Mouse (Mus musculus): ENCODE measurements around the gene Patl2. TPM values are rescaled to one million over a fixed set of nuclear protein-coding genes. Genes with fewer than 3 reads are reported as not detected.
"Not testable (repeated sequence)": the region's sequence is repeated elsewhere in the genome, so short reads cannot be mapped to it uniquely, and the experiment has no call there.

Patl2 gene
- total and polyA plus RNA-seq, 2 experiments from 2014 or later, result not detected

DNA sequence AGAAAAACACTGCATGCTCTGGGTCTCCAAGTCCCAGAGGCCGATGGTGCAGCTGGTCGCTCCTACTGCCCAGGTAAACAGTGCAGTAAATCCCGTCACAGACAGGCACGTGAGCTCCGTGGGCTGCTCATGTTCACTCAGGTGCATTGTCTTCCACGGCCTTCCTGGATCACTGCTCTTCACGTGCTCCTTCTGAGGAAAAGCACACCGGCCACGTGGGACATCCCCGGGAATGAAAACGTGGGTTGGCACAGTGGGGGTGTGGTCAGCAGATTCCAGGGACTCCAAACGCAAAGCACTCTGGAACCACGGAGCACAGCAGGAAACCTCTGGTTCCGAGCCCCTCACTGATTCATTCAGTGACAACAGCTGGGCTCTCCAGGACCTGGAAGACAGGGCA lies 77.9 kb downstream of the Patl2 start:
- no peak overlapping the region for H3K9ac ChIP-seq
- no peak overlapping the region for H3K4me2 ChIP-seq (ENCODE audit: low read depth)
- H3K27ac ChIP-seq (ENCODE audit: low read depth, low read length), result no peak overlapping the region
- H3K27me3 ChIP-seq (ENCODE audit: insufficient read depth, low read length), result no peaks in the 10 kb centered on the region
- DNase-seq (no peak), ATAC-seq (no peak)
- 84% methylated on average over 14 of the region's 14 CpGs for WGBS
- no peak overlapping the region for H3K4me3 ChIP-seq (ENCODE audit: low read depth, low read length)
- no peaks in the 10 kb centered on the region for H3K9me3 ChIP-seq (ENCODE audit: low read length)
- H3K4me1 ChIP-seq (ENCODE audit: insufficient read depth), result no peaks in the 10 kb centered on the region
- no peak for TF ChIP-seq CTCF (IDR thresholded peaks at IDR 0.05; ENCODE audit: low read depth)
- H3K36me3 ChIP-seq (ENCODE audit: insufficient read depth), result peaks cover 46% of the 10 kb centered on the region

DNA sequence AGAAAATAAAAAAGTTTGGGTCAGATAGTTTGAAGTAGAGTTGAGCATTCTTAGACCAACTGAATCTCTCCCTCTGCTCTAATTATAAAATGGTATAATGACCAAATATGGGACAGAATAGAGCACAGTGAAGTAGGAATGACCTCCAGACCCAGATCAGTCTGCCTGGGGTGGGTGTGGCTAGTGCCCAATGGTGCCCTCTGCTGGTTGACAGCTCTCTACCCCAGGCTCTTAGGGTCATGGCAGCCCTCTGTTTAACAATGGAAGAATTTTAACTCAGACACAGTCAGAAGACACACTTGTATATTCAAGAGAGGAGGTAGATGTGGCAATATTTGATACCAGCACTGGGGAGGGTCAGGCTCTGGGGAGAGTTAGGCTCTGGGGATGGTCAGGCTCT lies 83.9 kb downstream of the Patl2 start:
- TF ChIP-seq CTCF (IDR thresholded peaks at IDR 0.05; ENCODE audit: low read depth), result no peak
- H3K9ac ChIP-seq, result no peak overlapping the region
- H3K4me1 ChIP-seq (ENCODE audit: insufficient read depth), result no peaks in the 10 kb centered on the region
- ATAC-seq (no peak), DNase-seq (no peak)
- no peaks in the 10 kb centered on the region for H3K27me3 ChIP-seq (ENCODE audit: insufficient read depth, low read length)
- H3K4me2 ChIP-seq (ENCODE audit: low read depth), result no peak overlapping the region
- H3K9me3 ChIP-seq (ENCODE audit: low read length), result no peaks in the 10 kb centered on the region
- H3K4me3 ChIP-seq (ENCODE audit: low read depth, low read length), result no peak overlapping the region
- H3K36me3 ChIP-seq (ENCODE audit: insufficient read depth), result peaks cover 31% of the 10 kb centered on the region
- H3K27ac ChIP-seq (ENCODE audit: low read depth, low read length), result no peak overlapping the region

DNA sequence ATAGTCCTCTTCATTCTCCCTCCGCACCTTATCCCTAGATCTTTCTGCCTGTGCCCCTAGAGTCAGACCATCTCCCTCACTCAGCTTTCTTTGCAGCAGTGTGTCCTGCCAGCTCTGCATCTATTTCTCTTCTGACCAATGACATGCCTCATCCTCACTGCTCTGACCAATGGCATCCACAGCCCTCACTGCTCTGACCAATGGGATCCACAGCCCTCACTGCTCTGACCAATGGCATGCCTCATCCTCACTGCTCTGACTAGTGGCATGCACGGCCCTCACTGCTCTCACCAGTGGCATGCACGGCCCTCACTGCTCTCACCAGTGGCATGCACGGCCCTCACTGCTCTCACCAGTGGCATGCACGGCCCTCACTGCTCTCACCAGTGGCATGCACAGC lies 88.3 kb downstream of the Patl2 start:
- 85% methylated on average over 5 of the region's 5 CpGs for WGBS
- H3K36me3 ChIP-seq (ENCODE audit: insufficient read depth), result peaks cover 57% of the 10 kb centered on the region

DNA sequence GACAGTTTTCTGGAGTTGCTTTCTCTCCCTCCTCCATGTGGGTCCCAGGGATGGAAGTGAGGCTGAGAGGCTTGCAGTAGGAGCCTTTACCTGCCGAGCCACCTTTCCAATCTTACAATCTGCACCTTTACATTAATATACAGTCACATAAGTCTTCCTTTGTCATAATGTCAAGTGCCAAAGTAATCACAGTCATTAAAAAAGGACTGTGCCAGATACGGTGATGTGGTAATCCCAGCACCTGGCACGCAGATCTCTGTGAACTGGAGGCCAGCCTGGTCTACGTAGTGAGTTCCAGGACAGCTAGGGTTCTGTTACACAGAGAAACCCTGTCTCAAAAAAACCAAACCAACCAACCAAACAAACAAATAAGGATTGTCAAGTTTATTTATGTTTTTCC lies 92.1 kb downstream of the Patl2 start:
- no peaks in the 10 kb centered on the region for H3K4me1 ChIP-seq (ENCODE audit: insufficient read depth)
- peaks cover 69% of the 10 kb centered on the region for H3K36me3 ChIP-seq (ENCODE audit: insufficient read depth)
- H3K9ac ChIP-seq, result no peak overlapping the region
- WGBS, result 88% methylated on average over 4 of the region's 4 CpGs
- DNase-seq, result no peak
- no peaks in the 10 kb centered on the region for H3K27me3 ChIP-seq (ENCODE audit: insufficient read depth, low read length)
- no peak for ATAC-seq
- no peak overlapping the region for H3K27ac ChIP-seq (ENCODE audit: low read depth, low read length)
- no peak for TF ChIP-seq CTCF (IDR thresholded peaks at IDR 0.05; ENCODE audit: low read depth)
- no peaks in the 10 kb centered on the region for H3K9me3 ChIP-seq (ENCODE audit: low read length)
- H3K4me3 ChIP-seq (ENCODE audit: low read depth, low read length), result no peak overlapping the region
- H3K4me2 ChIP-seq (ENCODE audit: low read depth), result no peak overlapping the region

More for the DNA sequence above, 88.3 kb downstream of the Patl2 start:
- H3K4me1 ChIP-seq (ENCODE audit: insufficient read depth); DNase-seq; H3K27me3 ChIP-seq (ENCODE audit: insufficient read depth, low read length); H3K9ac ChIP-seq; H3K9me3 ChIP-seq (ENCODE audit: low read length); ATAC-seq; H3K27ac ChIP-seq (ENCODE audit: low read depth, low read length); H3K4me3 ChIP-seq (ENCODE audit: low read depth, low read length); H3K4me2 ChIP-seq (ENCODE audit: low read depth): not testable (repeated sequence)

DNA sequence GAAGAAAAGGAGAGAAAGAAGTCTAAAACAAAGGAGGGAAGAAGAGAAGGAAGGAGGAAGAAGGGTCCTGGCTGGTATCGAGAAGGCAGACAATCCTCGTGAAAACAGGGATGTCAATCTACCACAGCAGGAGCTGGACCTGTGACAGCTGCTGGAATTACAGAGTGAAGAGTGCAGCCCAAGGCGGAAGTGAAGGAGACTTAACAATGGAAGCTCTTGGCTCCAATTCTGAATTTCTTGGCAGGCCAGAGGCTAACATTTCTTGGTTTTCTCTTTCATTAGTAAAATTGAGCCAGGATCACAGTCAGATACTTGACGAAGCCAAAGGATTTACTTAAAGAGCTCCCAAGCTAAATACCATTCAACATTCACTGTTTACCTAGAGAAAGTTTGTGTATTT lies 99.5 kb downstream of the Patl2 start:
- Histone ChIP-seq H3K9me3 (ENCODE audit: low read length) (no peaks in the 10 kb centered on the region), H3K4me2 (ENCODE audit: low read depth) (no peak overlapping the region), H3K4me1 (ENCODE audit: insufficient read depth) (no peaks in the 10 kb centered on the region), H3K4me3 (ENCODE audit: low read depth, low read length) (no peak overlapping the region), H3K27ac (ENCODE audit: low read depth, low read length) (no peak overlapping the region), H3K9ac (no peak overlapping the region), H3K36me3 (ENCODE audit: insufficient read depth) (peaks cover 70% of the 10 kb centered on the region), H3K27me3 (ENCODE audit: insufficient read depth, low read length) (no peaks in the 10 kb centered on the region)
- TF ChIP-seq CTCF (IDR thresholded peaks at IDR 0.05; ENCODE audit: low read depth), result no peak
- ATAC-seq (no peak), DNase-seq (peak; percentile 25)
- WGBS, result 38% methylated on average over 4 of the region's 4 CpGs

DNA sequence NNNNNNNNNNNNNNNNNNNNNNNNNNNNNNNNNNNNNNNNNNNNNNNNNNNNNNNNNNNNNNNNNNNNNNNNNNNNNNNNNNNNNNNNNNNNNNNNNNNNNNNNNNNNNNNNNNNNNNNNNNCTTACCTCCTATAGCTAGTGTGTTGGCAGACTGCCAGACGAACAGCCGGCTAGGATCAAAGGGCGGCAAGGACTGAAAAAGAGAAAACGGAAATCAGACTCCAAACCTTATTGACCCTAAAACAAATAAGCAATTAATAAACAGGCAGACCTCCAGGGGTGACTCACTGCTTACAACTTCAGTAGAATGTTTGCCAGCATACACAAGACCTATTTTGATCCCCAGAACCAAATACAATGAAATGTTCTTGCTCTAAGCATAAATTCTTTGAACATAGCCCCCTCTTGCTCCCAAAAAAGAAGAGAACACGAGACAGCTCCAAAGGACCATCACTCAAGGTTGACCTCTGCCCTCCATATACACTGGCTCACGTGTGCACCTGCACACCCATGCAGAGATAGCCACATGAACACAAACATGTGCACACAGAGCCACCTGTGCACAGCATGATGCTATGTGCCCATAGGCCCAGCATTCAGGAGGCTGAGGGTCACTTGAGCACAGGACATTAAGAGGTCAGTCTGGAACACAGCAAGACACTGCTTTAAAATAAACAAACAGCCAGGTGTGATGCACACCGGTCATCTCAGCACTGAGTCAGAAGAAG lies 104.1 kb downstream of the Patl2 start:
- no peak for TF ChIP-seq CTCF (IDR thresholded peaks at IDR 0.05; ENCODE audit: low read depth)
- H3K9me3 ChIP-seq (ENCODE audit: low read length), result no peaks in the 10 kb centered on the region
- H3K36me3 ChIP-seq (ENCODE audit: insufficient read depth), result peaks cover 53% of the 10 kb centered on the region
- 30% methylated on average over 7 of the region's 7 CpGs for WGBS
- H3K27ac ChIP-seq (ENCODE audit: low read depth, low read length), result no peak overlapping the region
- DNase-seq, result peak; percentile 19
- H3K9ac ChIP-seq, result no peak overlapping the region
- ATAC-seq, result no peak
- H3K4me1 ChIP-seq (ENCODE audit: insufficient read depth), result no peaks in the 10 kb centered on the region
- no peaks in the 10 kb centered on the region for H3K27me3 ChIP-seq (ENCODE audit: insufficient read depth, low read length)
- H3K4me3 ChIP-seq (ENCODE audit: low read depth, low read length), result no peak overlapping the region
- no peak overlapping the region for H3K4me2 ChIP-seq (ENCODE audit: low read depth)

Other genes with a start within 250 kb of the Patl2 start
- gene Ctdspl2, start 230.2 kb downstream of the Patl2 start, total RNA-seq (2014; rRNA removed), result 58.2 and 61.6 TPM in 2 replicates
- gene Ctdspl2, start 230.2 kb downstream of the Patl2 start, polyA plus RNA-seq (2015; fragmentation: Nextera tagmentation; extraction: Ambion mirVana), result 23.5 and 30.7 TPM in 2 replicates
- gene Mageb3, start 230.1 kb downstream of the Patl2 start, total RNA-seq (2014; rRNA removed), result 0.81 TPM in 1 of 2 replicates, not detected in the other
- gene Mageb3, start 230.1 kb downstream of the Patl2 start, polyA plus RNA-seq (2015; fragmentation: Nextera tagmentation; extraction: Ambion mirVana), result 0.08 and 0.29 TPM in 2 replicates
- gene Eif3j1, start 157.6 kb downstream of the Patl2 start, total RNA-seq (2014; rRNA removed), result 18.6 and 23.2 TPM in 2 replicates
- 9.1 and 9.7 TPM in 2 replicates for gene Eif3j1, start 157.6 kb downstream of the Patl2 start, polyA plus RNA-seq (2015; fragmentation: Nextera tagmentation; extraction: Ambion mirVana)
- 18.3 and 22.7 TPM in 2 replicates for gene Spg11, start 67.8 kb downstream of the Patl2 start, total RNA-seq (2014; rRNA removed)
- 2.7 and 4.5 TPM in 2 replicates for gene Spg11, start 67.8 kb downstream of the Patl2 start, polyA plus RNA-seq (2015; fragmentation: Nextera tagmentation; extraction: Ambion mirVana)
- gene B2m, start 38.5 kb downstream of the Patl2 start, total RNA-seq (2014; rRNA removed), result 46.6 and 90.7 TPM in 2 replicates
- 152 and 178 TPM in 2 replicates for gene B2m, start 38.5 kb downstream of the Patl2 start, polyA plus RNA-seq (2015; fragmentation: Nextera tagmentation; extraction: Ambion mirVana)
- gene Trim69, start 25.5 kb downstream of the Patl2 start, total RNA-seq (2014; rRNA removed), result not detected in 2 replicates
- gene Trim69, start 25.5 kb downstream of the Patl2 start, polyA plus RNA-seq (2015; fragmentation: Nextera tagmentation; extraction: Ambion mirVana), result not detected in 2 replicates
- gene Terb2, start 83 bp upstream of the Patl2 start, total RNA-seq (2014; rRNA removed), result not detected in 2 replicates
- gene Terb2, start 83 bp upstream of the Patl2 start, polyA plus RNA-seq (2015; fragmentation: Nextera tagmentation; extraction: Ambion mirVana), result not detected in 2 replicates
- gene Sord, start 48.6 kb upstream of the Patl2 start, total RNA-seq (2014; rRNA removed), result 19.7 and 27.4 TPM in 2 replicates
- 17.7 and 21.2 TPM in 2 replicates for gene Sord, start 48.6 kb upstream of the Patl2 start, polyA plus RNA-seq (2015; fragmentation: Nextera tagmentation; extraction: Ambion mirVana)
- gene Duox2, start 112.3 kb upstream of the Patl2 start, total RNA-seq (2014; rRNA removed), result 0.08 and 0.14 TPM in 2 replicates
- 0.05 TPM in 1 of 2 replicates, not detected in the other for gene Duox2, start 112.3 kb upstream of the Patl2 start, polyA plus RNA-seq (2015; fragmentation: Nextera tagmentation; extraction: Ambion mirVana)
- 0.69 TPM in 1 of 2 replicates, not detected in the other for gene Duoxa2, start 112.7 kb upstream of the Patl2 start, total RNA-seq (2014; rRNA removed)
- 0.31 and 0.46 TPM in 2 replicates for gene Duoxa2, start 112.7 kb upstream of the Patl2 start, polyA plus RNA-seq (2015; fragmentation: Nextera tagmentation; extraction: Ambion mirVana)
- gene Duoxa1, start 127.5 kb upstream of the Patl2 start, total RNA-seq (2014; rRNA removed), result 0.10 and 0.23 TPM in 2 replicates
- 0.25 and 0.46 TPM in 2 replicates for gene Duoxa1, start 127.5 kb upstream of the Patl2 start, polyA plus RNA-seq (2015; fragmentation: Nextera tagmentation; extraction: Ambion mirVana)
- not detected in 2 replicates for gene Duox1, start 129.5 kb upstream of the Patl2 start, total RNA-seq (2014; rRNA removed)
- 0.06 and 0.08 TPM in 2 replicates for gene Duox1, start 129.5 kb upstream of the Patl2 start, polyA plus RNA-seq (2015; fragmentation: Nextera tagmentation; extraction: Ambion mirVana)
- 69.3 and 70.7 TPM in 2 replicates for gene Shf, start 183.0 kb upstream of the Patl2 start, total RNA-seq (2014; rRNA removed)
- gene Shf, start 183.0 kb upstream of the Patl2 start, polyA plus RNA-seq (2015; fragmentation: Nextera tagmentation; extraction: Ambion mirVana), result 6.7 and 7.7 TPM in 2 replicates
- gene Slc28a2, start 240.3 kb upstream of the Patl2 start, total RNA-seq (2014; rRNA removed), result 0.05 and 0.15 TPM in 2 replicates
- 0.08 and 0.15 TPM in 2 replicates for gene Slc28a2, start 240.3 kb upstream of the Patl2 start, polyA plus RNA-seq (2015; fragmentation: Nextera tagmentation; extraction: Ambion mirVana)

All from forebrain, postnatal 0 days (tissue).